Mouse (Mus musculus) granulocyte monocyte progenitor cell, adult 5-6 weeks (primary cell): ENCODE measurements around the gene Mogat1. TPM values are rescaled to one million over a fixed set of nuclear protein-coding genes. Genes with fewer than 3 reads are reported as not detected.
"Not testable (repeated sequence)": the region's sequence is repeated elsewhere in the genome, so short reads cannot be mapped to it uniquely, and the experiment has no call there.

Experiments
- ATAC-seq: replicated peaks from 2 replicates; pipeline ENCODE4 v1.8.0; 2016; ENCODE audit warnings: mild to moderate bottlenecking, moderate TSS enrichment, inconsistent platforms; ENCODE audit not compliant: poor library complexity, severe bottlenecking
- total RNA-seq, 2 experiments: library from RNA; stranded (forward) in 1 of 2; stranded (reverse) in 1 of 2; fragments of 200-712, 200-1000 nt in 1 of 2; fragments of >200 nt in 1 of 2; fragmentation: Nextera tagmentation in 1 of 2; gene quantifications; 2 replicates each; pipeline ENCODE4 v1.2.3; 2014 to 2017

Gene Mogat1
- total RNA-seq (2014; fragmentation: Nextera tagmentation) (not detected in 2 replicates), total RNA-seq (2017) (not detected in 2 replicates)

GRCm38 (mm10) chr1:78510862-78511261 lies at the start of gene Mogat1:
Gene Mogat1, plus strand, starts transcription at chr1:78510991.
- no peak for ATAC-seq

GRCm38 (mm10) chr1:78472441-78472840 lies 38.4 kb upstream of the Mogat1 start:
- no peak for ATAC-seq

DNA sequence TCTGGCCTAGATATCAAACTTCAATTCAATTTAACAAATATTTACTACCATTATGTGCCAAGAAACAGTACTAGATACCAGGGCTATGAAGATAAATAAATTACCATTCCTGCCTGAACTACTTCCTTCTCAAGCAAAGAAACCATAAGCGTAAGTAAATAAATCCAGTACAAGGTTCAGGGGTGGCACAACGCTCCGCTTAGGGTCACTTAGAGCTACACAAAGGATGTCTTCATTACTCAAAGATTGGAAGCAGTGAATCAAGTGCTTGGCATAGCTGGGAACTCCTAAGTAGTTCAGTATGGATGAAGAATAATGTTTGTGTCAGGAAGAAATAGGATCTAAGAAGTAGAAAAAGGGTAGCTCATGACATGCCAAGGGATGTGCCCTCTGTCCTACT lies 27.4 kb upstream of the Mogat1 start:
- ATAC-seq = no peak

DNA sequence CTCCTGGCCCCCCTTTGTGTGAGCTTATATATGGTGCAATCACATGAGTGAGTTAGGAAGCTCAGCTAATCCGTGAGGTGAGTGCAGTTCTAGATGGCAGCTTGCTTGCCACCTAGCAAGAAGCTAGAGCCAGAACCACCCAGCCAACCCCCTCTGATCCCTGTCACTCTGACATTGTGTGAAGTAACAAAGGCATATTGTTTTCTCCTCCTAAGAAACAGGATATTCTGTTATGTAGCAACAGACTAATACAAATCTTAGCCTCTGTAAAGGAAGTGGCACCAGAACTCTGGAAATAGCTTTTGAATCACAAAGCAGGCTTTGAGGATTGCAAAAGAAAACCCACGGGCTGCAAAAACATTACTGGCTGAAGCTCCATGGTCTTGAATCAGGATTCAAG lies 26.4 kb upstream of the Mogat1 start:
- peak; percentile 45 for ATAC-seq

GRCm38 (mm10) chr1:78488427-78488751 lies 22.4 kb upstream of the Mogat1 start:
- peak; percentile 61 for ATAC-seq

- ATAC-seq = peak; percentile 76
Observed at GRCm38 (mm10) chr1:78488752-78489492, 21.9 kb upstream of the Mogat1 start, which contains the start of gene Farsb. Gene Farsb, minus strand, starts transcription at chr1:78488897.

- peak; percentile 62 for ATAC-seq
Observed at GRCm38 (mm10) chr1:78490143-78490542, 20.6 kb upstream of the Mogat1 start.

GRCm38 (mm10) chr1:78501036-78501435 lies 9.8 kb upstream of the Mogat1 start:
- no peak for ATAC-seq

- ATAC-seq = not testable (repeated sequence)
Observed at GRCm38 (mm10) chr1:78501856-78502255, 8.9 kb upstream of the Mogat1 start.

DNA sequence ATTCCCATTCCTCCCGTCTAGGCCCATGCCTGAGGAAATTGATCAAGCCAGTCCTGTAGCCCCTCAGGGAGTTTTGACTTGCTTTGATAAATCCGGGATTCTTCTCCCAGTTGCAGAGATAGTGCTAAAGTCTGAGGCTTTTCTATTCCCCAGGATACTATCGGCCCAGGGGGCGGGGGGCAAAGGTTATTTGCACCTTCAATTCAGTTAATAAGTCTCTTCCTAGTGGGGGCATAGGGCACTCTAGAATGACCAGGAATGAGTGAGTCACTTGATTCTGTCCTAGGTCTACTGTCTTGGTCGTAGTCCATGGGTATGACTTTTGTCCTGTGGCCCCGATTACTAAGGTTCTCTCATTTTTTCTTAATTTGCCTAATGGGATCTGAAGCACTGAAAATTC lies 8.3 kb upstream of the Mogat1 start:
- ATAC-seq = no peak

DNA sequence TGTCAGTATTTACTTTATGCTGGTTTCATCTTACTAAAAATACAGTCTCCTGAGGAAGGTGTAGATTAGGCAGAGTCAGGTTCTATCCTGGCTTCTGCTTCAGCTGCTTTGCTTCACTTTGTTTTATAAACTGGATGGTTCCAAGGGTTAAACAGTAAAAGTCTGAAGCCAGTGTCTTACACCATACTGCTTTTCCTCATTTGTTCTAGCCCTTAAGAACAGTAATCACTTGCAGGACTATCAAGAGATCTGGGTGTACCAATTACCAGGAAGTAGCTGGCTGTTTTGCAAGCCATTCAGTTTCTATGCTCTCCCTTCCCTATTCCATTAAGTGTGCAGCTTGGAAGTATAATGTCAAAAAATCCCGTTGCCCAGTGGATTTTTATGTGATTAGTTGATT lies 3.7 kb upstream of the Mogat1 start:
- no peak; the same call in 1 of the 2 replicates for ATAC-seq

- peak; percentile 50 for ATAC-seq
Observed at GRCm38 (mm10) chr1:78511621-78512160, 900 bp downstream of the Mogat1 start, which contains the start of gene BC035947. Gene BC035947, minus strand, starts transcription at chr1:78512158.

- ATAC-seq = no peak
Observed at GRCm38 (mm10) chr1:78512756-78513155, 2.0 kb downstream of the Mogat1 start.

DNA sequence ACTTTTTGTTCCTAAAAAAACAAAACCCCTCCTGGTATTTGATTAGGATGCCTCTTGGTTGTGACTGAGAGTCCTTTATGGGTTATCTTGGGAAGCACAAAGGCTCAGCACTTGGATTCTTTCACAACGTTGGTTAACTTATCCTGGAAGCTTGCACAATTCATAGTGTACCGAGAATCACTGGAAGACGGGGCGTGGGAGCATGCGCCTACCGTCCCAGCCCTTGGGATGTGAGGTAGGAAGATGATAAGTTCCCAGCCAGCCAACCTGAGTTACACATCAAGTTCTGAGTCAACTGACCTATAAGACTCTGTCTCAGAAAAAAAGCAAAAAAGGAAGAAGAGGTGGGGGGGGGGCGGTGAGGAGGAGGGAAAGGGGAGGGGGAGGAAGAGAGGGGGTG lies 8.1 kb downstream of the Mogat1 start:
- no peak for ATAC-seq

DNA sequence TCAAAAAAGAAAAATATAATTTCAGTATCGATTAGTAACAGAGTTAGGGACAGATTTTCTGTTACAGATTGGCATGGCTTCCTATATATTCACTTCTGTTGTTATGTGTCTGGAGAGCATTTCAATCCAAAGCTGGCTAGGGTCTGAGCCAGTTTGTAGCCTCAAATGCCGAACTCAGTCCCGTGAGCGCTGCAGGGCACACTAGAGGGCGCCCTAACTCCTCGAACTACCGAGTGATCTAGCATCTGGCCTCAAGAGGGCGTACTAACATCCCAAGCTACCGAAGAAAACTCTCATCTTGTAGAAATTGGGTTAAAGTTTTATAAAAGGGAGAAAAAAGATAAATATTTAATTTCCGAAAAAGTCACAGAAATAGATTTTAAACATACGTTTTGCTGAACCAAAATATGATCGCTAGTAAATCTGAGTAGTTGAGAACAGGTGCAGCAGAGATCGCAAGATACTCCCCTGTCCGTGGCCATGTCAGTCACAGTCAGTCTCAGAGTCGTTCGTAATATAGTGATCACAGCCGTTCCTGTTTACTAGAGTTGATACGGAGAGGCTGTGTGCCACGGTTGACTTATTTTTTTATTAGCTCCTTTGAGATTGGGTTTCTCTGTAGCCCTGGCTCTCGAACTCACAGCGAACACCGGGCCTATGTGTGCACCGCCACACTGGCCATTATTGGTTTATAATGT lies 14.5 kb downstream of the Mogat1 start:
- peak; percentile 99 for ATAC-seq

DNA sequence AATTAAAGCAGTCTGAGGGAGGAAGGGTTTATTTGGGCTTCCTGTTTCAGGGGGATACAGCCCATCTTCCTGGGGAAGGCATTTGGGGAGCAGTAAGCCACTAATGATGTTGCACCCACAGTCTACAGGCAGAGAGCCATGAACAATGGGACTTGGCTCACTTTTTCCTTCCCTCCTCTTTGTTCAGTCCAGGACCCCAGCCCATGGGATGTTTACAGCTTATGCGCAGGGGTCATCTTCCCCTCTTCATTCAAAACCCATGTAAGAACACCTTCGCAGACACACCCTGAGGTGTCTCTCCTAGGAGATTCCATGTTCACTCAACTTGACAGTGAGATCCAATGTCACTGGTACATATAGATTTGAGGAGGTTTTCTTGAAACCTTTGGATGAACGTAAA lies 17.6 kb downstream of the Mogat1 start:
- no peak for ATAC-seq

GRCm38 (mm10) chr1:78529011-78529410 lies 18.2 kb downstream of the Mogat1 start:
- ATAC-seq = no peak

- ATAC-seq = no peak
Observed at GRCm38 (mm10) chr1:78530500-78531215, 19.9 kb downstream of the Mogat1 start.

GRCm38 (mm10) chr1:78532184-78532800 lies 21.5 kb downstream of the Mogat1 start:
- ATAC-seq = no peak

- no peak for ATAC-seq
Observed at GRCm38 (mm10) chr1:78534428-78535150, 23.8 kb downstream of the Mogat1 start.
